Mouse (Mus musculus) embryo, embryonic 11.5 days (tissue): ENCODE measurements around the gene Rcan1.
A peak's percentile ranks its signal among the peaks of the same experiment; 100 is the strongest.

ENCODE experiments used
- DNase-seq: peaks from one replicate; pipeline ENCODE4 v3.0.0-alpha.2; 2012; ENCODE audit warnings: low read depth, low spot score

Rcan1 gene

DNA sequence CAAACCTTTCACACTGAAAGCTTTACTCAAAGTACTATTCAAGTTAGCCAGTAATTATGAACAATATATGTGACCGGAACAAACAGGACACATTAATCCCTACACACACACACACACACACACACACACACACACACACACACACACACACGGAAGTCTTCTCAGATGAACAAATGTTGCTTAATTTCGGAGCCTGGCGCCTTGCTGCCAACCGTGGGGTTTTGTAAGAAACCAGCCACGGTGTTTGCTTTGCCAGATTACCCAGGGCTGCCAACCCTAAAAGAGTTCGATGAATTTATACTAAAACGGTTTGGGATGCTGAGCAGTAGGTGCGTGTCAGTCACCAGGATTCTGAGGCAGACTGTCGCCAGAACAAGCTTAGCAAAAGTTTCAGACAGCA lies 69.5 kb downstream of the Rcan1 start:
- no peak for DNase-seq

DNA sequence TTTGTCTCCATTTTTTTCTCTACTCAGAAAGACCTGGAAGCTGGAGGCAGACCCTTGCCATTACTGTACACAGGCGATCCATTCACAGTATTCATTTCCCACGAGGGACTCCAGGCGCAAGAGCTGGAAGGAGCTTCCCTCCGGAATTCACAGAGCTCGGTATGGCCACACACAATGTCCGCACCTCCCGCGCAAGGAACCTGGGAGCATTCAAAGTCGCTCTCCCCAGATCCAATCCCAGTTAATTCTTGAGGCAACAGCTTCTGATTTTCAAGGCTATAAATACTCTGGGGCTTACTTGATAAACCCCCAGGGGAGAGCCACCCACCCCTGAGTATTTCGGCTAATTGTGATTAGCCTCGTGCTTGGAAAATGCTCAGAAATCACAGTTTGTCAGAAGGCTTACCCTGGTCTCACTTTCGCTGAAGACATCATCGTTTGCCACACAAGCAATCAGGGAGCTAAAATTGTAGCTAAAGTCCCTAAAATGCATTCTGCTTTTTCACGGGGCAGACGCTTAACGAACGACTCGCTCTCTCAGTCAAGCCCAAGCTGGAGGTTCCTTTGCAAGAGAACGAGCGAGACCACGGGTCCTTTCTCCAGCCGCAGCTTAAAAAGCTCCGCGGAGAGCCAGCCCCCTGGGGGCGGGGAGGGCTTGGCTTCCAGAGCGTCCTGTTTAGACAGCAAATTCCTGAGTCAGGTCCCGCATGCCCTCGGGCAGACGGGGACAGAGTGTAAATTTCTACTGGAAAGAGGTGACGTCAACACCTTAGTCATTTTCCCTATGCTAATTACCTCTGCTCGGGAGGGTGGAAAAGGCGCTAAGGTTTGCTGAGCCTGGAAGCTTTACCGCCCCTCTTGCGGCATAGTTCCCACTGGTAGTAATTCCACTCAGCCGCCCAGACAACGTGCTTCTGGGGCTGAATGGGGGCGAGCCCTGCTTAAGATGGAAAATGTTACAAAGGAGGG lies 70.9 kb downstream of the Rcan1 start:
- peak; percentile 83 for DNase-seq

DNA sequence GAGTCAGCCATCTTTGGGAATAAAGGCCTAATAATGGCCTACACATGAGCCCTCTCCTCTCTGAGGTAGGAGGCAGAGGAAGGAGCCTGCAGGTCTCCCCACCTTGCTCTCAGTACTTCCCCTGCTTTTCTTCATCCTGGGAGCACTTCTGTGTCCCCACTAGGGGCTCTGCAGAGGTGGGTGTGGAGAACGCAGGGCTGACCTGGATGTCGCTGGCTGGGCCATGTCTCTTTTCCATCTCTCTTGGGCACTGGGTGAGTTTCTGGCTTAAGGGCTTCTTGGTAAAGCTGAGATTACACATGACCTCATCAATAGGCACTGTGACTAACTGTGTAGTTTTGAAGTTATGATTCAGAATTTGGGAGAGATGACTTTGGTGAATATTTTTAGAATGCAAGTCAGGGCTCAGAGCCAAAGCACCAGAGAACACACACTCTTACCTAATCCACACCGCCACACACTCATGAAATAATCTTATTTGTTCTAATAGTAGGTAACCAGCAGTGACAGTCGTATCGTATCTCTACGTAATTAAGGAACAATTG lies 72.0 kb downstream of the Rcan1 start:
- DNase-seq, result no peak

DNA sequence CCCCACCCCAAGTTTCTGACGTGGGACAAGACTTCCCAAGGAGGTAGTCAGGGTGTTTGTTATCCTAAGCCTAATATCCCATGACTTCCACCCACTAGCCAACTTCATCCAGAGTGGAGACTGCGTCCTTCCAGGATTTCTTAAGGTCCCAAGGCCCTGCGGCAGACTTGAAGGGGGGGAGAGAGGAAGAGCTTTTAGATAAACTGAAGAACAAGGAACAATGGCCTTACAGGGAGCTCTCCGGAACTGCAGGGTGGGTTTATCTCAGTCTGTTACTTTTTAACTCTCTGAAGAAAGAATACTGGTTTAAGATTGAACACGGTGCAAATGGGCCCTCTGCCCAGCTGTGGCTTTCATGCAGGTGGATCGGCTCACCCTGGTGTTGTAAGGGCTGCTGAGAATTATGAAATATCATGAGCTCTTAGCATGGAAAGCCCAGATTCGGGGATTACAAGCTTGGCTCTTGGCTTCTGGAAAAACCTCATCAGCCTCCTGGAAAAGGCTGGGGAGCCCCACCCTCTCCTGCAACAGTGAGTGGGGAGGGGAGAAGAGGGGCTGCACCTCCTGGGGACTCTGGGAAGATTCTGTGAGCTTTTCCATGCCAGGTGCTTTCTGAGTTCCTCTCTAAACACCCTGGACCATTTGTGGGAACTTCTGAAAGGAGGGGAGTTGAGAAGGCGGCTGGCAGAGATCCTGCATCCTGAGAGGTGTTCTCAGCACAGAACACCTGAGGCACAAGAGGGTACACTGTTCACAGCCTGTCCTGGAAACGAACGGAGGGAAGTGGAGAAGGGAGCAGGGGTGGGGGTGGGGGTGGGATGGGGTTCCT lies 72.7 kb downstream of the Rcan1 start:
- no peak for DNase-seq

DNA sequence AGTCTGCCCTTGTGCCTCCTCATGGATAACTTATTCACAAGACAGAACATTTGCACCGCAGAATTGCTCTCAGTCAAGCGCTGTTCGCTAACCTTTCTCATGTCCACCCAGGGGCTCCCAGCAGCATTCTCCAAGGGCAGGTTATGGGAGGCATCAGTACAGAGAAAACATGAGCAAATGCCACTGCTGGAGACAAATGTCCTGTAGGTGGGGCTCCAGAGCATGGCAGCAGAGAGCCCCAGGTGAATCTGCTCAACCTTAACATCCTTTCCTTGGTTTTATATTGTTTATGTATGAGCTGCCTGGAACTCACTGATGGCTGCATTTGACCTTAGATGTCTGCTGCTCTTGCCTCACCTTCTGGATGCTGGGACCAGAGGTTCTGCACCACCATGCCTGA lies 76.9 kb downstream of the Rcan1 start:
- DNase-seq, result no peak

DNA sequence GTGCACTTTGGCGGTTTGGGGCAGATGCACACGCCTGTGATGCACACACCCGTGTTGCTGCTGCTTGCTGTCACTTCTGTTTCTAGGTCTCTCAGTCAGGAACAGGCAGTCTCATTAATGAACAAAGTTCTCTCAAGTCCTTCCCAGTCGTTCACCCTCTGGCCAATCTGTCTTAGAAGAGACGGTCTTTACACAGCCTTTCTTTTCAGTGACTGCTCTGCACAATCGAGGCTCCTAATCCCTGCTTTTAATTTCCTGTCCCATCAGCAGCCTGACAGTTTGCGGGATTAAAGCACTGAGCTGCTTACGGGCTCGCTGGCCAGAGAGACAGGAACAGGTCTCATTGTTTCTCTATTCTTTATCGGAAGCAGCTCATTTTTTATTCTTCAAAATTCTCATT lies 83.0 kb downstream of the Rcan1 start:
- DNase-seq, result no peak

DNA sequence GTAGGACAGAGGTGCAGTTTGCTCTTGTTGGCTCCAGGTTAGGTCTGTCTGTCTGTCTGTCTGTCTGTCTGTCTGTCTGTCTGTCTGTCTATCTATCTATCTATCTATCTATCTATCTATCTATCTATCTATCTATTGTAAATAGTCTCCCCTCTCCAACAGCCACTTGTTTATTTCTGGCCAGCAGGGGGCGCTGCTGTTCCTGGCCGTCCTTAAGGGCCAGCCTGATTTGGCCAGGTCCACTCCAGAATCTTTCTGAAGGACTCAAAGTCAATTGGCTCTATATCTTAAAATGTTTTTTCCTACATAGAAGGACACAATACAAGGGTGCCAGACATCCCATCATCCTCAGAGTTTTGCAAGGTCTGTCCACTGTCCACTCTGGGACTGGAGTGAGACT lies 85.6 kb downstream of the Rcan1 start:
- DNase-seq, result peak; percentile 43

DNA sequence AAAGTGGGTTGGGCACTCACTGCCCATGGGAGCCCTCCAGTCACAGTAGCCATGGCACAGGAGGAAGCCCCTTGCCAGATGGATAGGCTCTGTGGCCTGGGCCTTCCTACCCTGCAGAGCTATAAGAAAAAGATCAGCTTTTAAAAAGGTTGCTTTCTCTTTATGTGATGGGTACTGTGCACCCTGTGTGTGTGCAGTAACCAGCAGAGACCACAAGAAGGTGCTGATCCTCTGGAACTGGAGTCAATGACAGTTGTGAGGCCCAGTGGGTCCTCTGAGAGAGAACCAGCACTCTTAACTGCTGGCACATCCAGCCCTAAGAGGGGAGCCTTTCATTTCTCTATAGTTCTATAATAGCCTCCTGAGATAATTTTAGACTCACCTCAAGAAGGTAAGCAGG lies 87.3 kb downstream of the Rcan1 start:
- no peak for DNase-seq

DNA sequence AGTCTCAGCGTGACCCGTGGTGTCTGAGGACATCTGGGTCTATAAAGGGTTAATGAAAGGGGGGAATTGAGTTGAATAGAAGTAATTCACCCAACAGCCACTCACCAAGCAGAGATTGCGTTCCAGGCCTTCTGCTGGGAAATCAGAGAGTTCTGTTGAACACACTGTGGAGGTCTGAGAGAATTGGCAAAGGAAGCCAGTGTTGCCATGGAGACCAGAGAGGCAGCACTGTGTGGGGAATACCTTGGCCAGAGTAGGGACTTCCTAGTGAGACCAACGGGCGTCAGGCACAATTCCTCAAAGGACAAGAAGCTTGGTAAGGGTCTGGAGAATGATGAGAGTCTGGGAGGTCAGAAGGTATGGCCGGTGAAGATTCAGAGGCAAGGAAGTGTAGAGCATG lies 88.2 kb downstream of the Rcan1 start:
- no peak for DNase-seq

DNA sequence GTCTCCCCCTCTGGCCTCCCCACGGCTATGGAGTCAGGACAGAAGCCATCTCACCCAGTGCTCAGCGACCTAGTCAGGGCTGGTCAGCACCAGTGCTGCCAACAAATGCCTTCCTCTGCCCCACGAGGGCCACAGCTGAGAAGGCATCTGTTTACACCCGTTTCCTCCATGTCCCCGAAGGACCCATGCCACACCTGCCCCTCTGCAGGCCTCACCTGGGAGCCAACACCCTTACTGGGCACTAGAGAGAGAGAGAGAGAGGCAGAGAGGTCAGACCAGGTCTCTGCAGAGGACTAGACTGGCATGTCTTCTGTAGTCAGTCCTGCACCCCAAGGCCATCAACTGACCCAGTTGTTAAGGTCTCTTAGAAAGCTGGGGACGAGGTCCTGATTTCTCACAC lies 89.6 kb downstream of the Rcan1 start:
- DNase-seq, result no peak

DNA sequence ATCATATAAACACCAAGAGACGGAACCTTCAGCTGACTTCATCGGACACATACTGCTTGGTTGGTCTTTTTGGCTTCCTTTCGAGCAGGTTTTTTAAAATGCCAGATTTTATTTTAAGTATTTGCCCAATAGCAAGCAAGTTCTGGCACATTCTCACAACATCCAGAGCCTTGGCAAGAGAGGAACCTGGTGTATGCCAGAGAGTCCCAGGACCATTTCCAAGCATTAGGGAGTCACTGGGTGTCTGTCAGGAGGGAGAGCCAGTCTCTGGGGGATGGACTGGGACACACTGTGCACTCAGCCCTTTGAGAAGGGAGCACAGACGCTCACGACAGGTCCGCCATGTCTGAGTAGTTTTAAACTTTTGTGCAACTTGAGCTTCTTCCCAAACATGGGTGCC lies 93.7 kb downstream of the Rcan1 start:
- DNase-seq, result no peak

DNA sequence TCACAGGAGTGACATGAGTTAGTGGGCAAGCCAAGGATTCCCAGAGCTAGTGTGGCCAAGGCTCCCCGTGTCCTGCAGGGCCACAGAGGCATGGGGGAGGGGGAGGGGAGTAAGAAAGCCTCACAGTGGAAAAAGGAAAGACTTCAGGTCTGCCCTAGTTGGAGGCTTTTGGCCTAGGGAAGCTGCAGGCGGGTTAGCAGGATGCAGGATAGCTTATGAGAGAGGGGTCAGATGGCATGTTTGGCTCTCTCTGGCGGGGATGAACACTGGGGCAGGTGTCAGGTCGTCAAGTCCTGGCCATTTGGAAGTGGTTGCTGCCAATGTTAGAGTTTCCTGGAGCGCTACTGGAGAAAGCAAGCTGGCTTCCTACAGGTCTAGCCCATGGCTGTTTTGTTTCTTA lies 99.0 kb downstream of the Rcan1 start:
- DNase-seq, result no peak

DNA sequence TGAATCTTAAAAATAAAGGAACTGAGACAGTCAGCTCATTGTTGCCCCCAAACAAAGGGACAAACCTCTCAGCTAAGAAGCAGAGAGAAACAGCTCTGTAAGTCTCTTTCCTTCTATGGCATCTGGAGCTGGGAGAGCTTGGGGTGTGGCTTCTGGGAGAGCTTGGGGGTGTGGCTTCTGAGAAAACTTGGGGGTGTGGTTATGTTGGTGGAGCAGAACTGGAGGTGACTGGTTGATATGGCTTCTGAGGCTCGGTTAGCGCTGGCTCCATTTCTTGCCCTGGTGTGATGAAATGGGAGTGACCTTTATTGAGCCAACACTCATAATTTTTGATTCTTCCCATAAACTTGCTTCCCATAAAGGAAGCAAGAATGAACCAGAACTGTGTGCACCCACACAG lies 101.4 kb downstream of the Rcan1 start:
- no peak for DNase-seq

DNA sequence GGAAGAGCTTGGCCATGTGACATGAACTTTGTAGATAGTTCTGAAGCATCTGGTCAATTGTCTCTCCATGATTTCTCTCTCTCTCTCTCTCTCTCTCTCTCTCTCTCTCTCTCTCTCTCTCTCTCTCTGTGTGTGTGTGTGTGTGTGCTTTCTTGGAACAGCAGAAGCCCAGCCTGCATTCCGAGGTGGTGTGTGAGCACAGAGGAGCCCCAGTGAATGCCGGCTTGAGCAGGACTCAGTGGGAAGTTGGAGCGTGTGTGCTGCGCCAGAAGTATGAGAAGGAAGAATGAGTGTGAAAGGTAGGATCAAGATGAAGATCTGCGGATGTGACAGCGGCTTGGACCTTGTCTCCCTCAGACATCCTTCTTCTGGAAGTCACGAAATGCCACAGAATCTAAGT lies 105.2 kb downstream of the Rcan1 start:
- DNase-seq, result no peak

DNA sequence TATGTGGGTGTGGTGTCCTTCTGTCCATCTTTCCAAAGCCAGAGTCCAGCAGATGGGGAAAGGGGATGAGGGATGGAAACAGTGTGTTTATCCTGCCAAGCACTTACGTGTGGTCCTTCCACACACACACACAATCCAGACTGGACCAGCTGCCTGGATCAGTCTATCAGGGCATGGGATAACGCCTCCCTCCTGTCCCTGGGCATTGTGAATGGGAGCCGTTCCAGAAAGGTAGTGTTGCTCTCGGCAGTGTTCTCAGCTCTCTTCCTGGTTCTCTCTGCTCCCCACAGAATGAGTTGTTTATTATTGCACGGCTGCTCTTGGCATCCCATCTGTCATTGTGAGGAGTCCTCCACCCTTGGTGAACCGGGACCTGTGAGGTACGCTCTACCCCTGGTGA lies 110.0 kb downstream of the Rcan1 start:
- no peak for DNase-seq

DNA sequence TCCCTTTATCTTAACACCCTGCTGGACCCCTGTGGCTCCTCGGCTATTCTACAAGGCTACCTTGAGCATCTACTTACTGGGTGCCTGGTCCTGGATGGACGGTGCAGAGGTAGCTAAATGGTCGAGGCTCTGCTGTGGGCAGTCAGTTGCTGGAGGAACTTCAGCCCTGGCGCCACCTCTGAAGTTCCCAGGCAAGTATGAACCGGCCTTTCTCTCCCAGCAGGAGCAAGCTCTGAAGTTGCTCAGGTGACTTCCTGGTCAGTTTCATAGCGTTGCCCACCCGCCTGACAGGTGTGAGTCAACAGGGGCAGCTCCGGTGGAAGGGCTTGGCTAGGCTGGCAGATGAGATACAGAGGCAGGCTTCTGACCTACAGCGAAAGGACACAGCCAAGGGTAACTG lies 111.4 kb downstream of the Rcan1 start, which contains the start of gene Kcne1:
Gene Kcne1, minus strand, starts transcription at position 240 of the 400 bp plus-strand sequence.
- DNase-seq, result no peak

DNA sequence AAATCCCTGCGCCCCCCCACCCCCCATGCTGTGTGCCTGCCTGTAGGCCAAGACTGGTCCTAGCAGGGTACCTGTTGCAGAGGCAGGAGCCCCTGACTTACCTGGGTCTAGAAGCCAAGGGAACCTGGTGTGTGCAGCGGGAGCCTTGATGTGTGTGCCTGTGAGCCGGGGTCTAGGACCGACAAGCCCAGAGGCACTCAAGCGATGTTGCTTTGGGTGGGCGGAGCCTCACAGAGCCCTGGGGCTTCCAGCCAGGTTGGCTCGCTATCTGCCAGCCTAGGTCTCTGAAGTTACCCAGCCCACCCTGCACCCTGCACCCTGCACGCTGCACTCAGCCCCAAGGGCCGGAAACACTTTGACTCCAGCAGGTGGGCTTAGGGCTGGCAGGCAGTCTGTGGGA lies 111.9 kb downstream of the Rcan1 start:
- no peak for DNase-seq

DNA sequence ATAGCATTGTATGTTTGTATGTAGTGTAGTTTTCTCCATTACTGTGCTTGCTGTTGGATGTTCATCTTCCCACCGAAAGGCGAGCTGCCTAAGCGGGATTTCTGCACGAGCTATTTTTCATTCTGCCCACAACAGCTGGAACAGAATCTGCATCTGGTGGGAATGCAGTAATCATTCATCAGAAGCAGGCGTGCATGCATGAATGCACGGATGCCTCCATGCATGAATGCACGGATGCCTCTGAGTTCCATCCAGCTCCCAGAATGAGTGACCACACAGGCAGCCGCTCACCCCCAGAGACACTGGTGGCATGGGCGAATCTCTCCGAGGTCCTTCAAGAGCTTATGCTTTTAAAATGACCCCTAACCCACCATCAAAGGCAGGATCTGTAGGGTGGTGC lies 113.1 kb downstream of the Rcan1 start:
- no peak for DNase-seq

DNA sequence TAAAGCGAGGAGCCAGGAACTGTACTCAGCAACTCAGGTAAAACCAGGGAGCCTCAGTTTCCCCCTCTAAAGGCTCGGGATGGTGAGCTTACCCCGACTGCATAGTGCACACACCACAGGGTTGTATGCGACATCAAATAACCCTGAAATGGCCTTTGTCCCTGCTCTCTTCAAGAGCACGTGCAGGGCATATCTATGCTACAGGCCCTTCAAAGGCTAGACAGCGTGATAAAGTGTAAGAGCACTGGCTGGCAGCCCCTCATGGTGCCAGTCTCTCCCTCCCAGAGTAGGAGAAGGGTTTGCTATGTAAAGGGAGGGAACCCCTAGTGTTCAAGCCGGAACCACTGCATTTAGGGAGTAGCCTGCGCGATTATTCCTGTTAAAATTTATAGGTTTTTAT lies 113.6 kb downstream of the Rcan1 start:
- DNase-seq, result no peak

DNA sequence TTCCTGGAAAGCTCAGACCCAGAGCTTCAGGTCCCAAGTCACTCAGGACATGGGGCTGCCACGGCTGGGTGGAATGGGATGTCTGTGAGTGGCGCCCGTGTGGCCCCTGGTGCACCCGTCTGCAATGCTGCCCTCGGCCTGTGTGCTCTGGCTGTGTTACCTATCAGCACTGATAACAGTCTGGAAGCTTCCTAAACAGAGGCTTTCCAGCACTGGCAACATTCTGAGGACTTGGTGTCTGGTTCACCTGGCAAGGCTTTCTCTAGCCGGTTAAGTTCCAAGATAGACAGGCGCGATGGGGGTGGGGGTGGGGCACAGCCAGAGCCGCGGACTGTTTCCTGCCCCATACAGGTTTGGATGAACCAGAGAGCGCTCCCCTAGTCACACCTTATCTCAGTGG lies 114.7 kb downstream of the Rcan1 start:
- DNase-seq, result no peak

DNA sequence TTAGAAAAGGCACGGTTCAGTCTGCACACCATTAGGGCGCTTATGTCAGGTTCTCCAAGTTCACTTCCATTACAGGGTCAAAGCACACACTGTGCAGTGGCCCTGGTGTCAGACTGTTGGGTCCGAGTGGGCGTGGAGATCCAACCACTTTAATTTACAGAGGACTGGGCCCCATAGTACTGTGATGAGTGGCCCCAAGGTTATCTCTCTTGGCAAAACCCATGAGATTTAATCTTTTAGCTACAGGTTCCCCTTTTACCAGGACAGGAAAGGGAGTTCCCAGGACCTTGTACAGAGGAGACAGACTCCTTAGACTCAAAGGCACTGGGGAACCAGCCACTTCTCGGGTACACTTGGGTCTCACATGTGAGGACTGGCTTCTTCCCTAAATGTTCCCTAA lies 115.3 kb downstream of the Rcan1 start:
- DNase-seq, result no peak

DNA sequence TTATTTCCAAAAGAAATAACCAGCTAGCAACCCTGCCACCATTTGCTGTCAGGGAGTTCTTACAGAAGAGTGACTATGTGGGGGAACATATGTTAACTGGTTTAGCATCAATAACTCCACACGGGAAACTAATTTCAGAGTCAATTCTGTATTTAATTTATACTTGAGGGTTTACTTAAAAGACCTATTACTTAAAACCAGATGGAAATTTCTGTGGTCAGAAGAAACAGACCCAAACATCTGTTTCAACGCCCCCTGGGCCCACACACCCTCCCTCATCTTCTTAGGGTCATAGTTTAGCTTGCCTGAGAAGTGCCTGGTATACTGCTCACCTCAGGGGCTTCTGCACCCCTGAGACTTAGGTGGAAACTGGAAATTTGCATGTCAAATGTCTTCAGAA lies 116.8 kb downstream of the Rcan1 start:
- no peak for DNase-seq
